ENCODE assay signal across 13 mouse cellular contexts in genomic region chr11:99854121-99854520, GRCm38 (mm10). TPM values are rescaled to one million over a fixed set of nuclear protein-coding genes. Genes with fewer than 3 reads are reported as not detected.
DNase-seq lines count a peak whose midpoint lies in the region; ATAC-seq and TF ChIP-seq lines count a peak whose summit lies in the region.
"Had no signal": no experiment of that assay in that cellular context is flagged by ENCODE, and none has a peak within 500 bp of the region (broad histone marks: within the 10 kb centered on the region; RNA-seq: fewer than 3 reads in every experiment).

No protein-coding gene starts in this region.

- H3K9ac ChIP-seq in heart, postnatal 0 days (replicated peaks; ENCODE audit: low read depth, low read length), result no peak overlapping the region
- H3K9ac ChIP-seq in neural tube, embryonic 11.5 days (ENCODE audit: low read length), result no peak overlapping the region
- no peak overlapping the region for H3K9ac ChIP-seq in heart, embryonic 12.5 days
- H3K9ac ChIP-seq: neural tube, embryonic 13.5 days had no signal

- TF ChIP-seq CTCF in heart, postnatal 0 days (IDR thresholded peaks at IDR 0.05; ENCODE audit: low read depth), result peak; percentile 28; the same call in 1 of the 2 replicates
- peak; percentile 54 for TF ChIP-seq CTCF in lung, adult 2 months (IDR thresholded peaks at IDR 0.05; ENCODE audit: insufficient read depth, low read length)

- H3K9me3 ChIP-seq in heart, postnatal 0 days (replicated peaks; ENCODE audit: control insufficient read depth, low read length), result no peaks in the 10 kb centered on the region
- no peaks in the 10 kb centered on the region for H3K9me3 ChIP-seq in neural tube, embryonic 11.5 days (ENCODE audit: control insufficient read depth, low read length)
- no peaks in the 10 kb centered on the region for H3K9me3 ChIP-seq in heart, embryonic 12.5 days (replicated peaks)
- H3K9me3 ChIP-seq: neural tube, embryonic 13.5 days had no signal

- no peak for TF ChIP-seq EP300 in heart, postnatal 0 days (IDR thresholded peaks at IDR 0.05; ENCODE audit: low read depth)

- no peak for DNase-seq in heart, postnatal 0 days (ENCODE audit: low spot score)
- no peak for DNase-seq in heart, postnatal 25 days (ENCODE audit: low spot score)
- DNase-seq in lung, adult 2 months, result no peak
- no peak for DNase-seq in lung, postnatal 25 days (ENCODE audit: low spot score)
- DNase-seq in embryo, embryonic 10 days (ENCODE audit: low spot score), result peak; percentile 50
- peak; percentile 30 for DNase-seq in neural tube, embryonic 11.5 days (ENCODE audit: low spot score)
- no peak for DNase-seq in right cerebral cortex, postnatal 25 days
- DNase-seq: kidney, postnatal 14 days had no signal

- no peaks in the 10 kb centered on the region for H3K4me1 ChIP-seq in heart, postnatal 0 days (ENCODE audit: control insufficient read depth, insufficient read depth)
- no peaks in the 10 kb centered on the region for H3K4me1 ChIP-seq in lung, adult 2 months (ENCODE audit: control insufficient read depth, insufficient read depth, low read length)
- H3K4me1 ChIP-seq in neural tube, embryonic 11.5 days (ENCODE audit: control insufficient read depth, insufficient read depth, low read length), result no peaks in the 10 kb centered on the region
- no peaks in the 10 kb centered on the region for H3K4me1 ChIP-seq in heart, embryonic 12.5 days (replicated peaks)
- H3K4me1 ChIP-seq: neural tube, embryonic 13.5 days had no signal

- intact Hi-C loops in heart, postnatal 25 days (cut with DNase I), result no loop called here

- no peak overlapping the region for H3K4me2 ChIP-seq in heart, postnatal 0 days (ENCODE audit: low read depth, low read length)
- no peak overlapping the region for H3K4me2 ChIP-seq in neural tube, embryonic 11.5 days (ENCODE audit: low read depth)
- H3K4me2 ChIP-seq in heart, embryonic 12.5 days, result no peak overlapping the region
- H3K4me2 ChIP-seq: neural tube, embryonic 13.5 days had no signal

- H3K4me3 ChIP-seq in heart, postnatal 0 days (ENCODE audit: low read depth, low read length), result no peak overlapping the region
- H3K4me3 ChIP-seq in lung, adult 2 months (replicated peaks; ENCODE audit: extremely low read depth, low read depth, low read length), result no peak overlapping the region
- no peak overlapping the region for H3K4me3 ChIP-seq in neural tube, embryonic 11.5 days (ENCODE audit: low read depth, low read length)
- no peak overlapping the region for H3K4me3 ChIP-seq in heart, embryonic 12.5 days
- H3K4me3 ChIP-seq: neural tube, embryonic 13.5 days had no signal

- no peaks in the 10 kb centered on the region for H3K36me3 ChIP-seq in heart, postnatal 0 days (replicated peaks; ENCODE audit: control insufficient read depth, insufficient read depth, low read length)
- H3K36me3 ChIP-seq in neural tube, embryonic 11.5 days (ENCODE audit: control insufficient read depth, insufficient read depth, low read length), result no peaks in the 10 kb centered on the region
- no peaks in the 10 kb centered on the region for H3K36me3 ChIP-seq in heart, embryonic 12.5 days
- H3K36me3 ChIP-seq: neural tube, embryonic 13.5 days had no signal

- no peak for ATAC-seq in heart, postnatal 0 days (ENCODE audit: insufficient read depth, low read depth)
- no peak for ATAC-seq in neural tube, embryonic 11.5 days (ENCODE audit: insufficient read depth, low FRiP score, low TSS enrichment)
- ATAC-seq in heart, embryonic 12.5 days (ENCODE audit: insufficient number of reproducible peaks, low FRiP score), result no peak

- TF ChIP-seq POLR2A in lung, adult 2 months (IDR thresholded peaks at IDR 0.05; ENCODE audit: borderline replicate concordance, extremely low read depth, low read depth, low read length), result no peak

- WGBS in heart, postnatal 0 days, result 59% methylated on average over 3 of the region's 3 CpGs
- WGBS in lung, adult 2 months, result 60% methylated on average over 3 of the region's 3 CpGs
- WGBS in neural tube, embryonic 11.5 days, result 69% methylated on average over 3 of the region's 3 CpGs
- WGBS in heart, embryonic 12.5 days, result 50% methylated on average over 3 of the region's 3 CpGs

- no peak overlapping the region for H3K27ac ChIP-seq in heart, postnatal 0 days (ENCODE audit: low read depth)
- no peak overlapping the region for H3K27ac ChIP-seq in neural tube, embryonic 11.5 days (ENCODE audit: low read depth, low read length)
- H3K27ac ChIP-seq in heart, embryonic 12.5 days (ENCODE audit: poor library complexity, severe bottlenecking), result no peak overlapping the region
- H3K27ac ChIP-seq: neural tube, embryonic 13.5 days had no signal

- H3K27me3 ChIP-seq in heart, postnatal 0 days (ENCODE audit: control insufficient read depth, insufficient read depth, low read length), result no peaks in the 10 kb centered on the region
- no peaks in the 10 kb centered on the region for H3K27me3 ChIP-seq in neural tube, embryonic 11.5 days (ENCODE audit: control insufficient read depth, insufficient read depth, low read length)
- no peaks in the 10 kb centered on the region for H3K27me3 ChIP-seq in heart, embryonic 12.5 days (replicated peaks)
- H3K27me3 ChIP-seq: neural tube, embryonic 13.5 days had no signal

RNA-seq across cellular contexts. Expression of gene Krtap4-16, which starts 2.7 kb away (rescaled TPM):
- not detected in 2 replicates for total RNA-seq in heart, postnatal 0 days (2014; rRNA removed; ENCODE audit: low replicate concordance)
- polyA plus RNA-seq in heart, postnatal 0 days (2015; fragmentation: Nextera tagmentation; extraction: Ambion mirVana), result not detected in 2 replicates
- total RNA-seq in heart, postnatal 25 days (2021), result not detected
- polyA plus RNA-seq in lung, adult 2 months (2012; rRNA removed), result not detected in 2 replicates
- polyA plus RNA-seq in neural tube, embryonic 11.5 days (2014; fragmentation: Nextera tagmentation; extraction: Ambion mirVana), result not detected in 2 replicates
- not detected in 2 replicates for polyA plus RNA-seq in heart, embryonic 12.5 days (2016; fragmentation: Nextera tagmentation; extraction: Ambion mirVana)
- total RNA-seq: heart, adult 8-10 months had no signal
- polyA plus RNA-seq: liver, embryonic 16.5 days; neural tube, embryonic 13.5 days; stomach, embryonic 16.5 days had no signal

RNA-seq across cellular contexts. Expression of gene Gm11568, which starts 3.6 kb away (rescaled TPM):
- not detected in 2 replicates for total RNA-seq in heart, postnatal 0 days (2014; rRNA removed; ENCODE audit: low replicate concordance)
- polyA plus RNA-seq in heart, postnatal 0 days (2015; fragmentation: Nextera tagmentation; extraction: Ambion mirVana), result not detected in 2 replicates
- total RNA-seq in heart, postnatal 25 days (2021), result not detected
- not detected in 2 replicates for polyA plus RNA-seq in lung, adult 2 months (2012; rRNA removed)
- polyA plus RNA-seq in neural tube, embryonic 11.5 days (2014; fragmentation: Nextera tagmentation; extraction: Ambion mirVana), result not detected in 2 replicates
- not detected in 2 replicates for polyA plus RNA-seq in heart, embryonic 12.5 days (2016; fragmentation: Nextera tagmentation; extraction: Ambion mirVana)
- total RNA-seq: heart, adult 8-10 months had no signal
- polyA plus RNA-seq: liver, embryonic 16.5 days; neural tube, embryonic 13.5 days; stomach, embryonic 16.5 days had no signal

RNA-seq across cellular contexts. Expression of gene Gm11559, which starts 10.2 kb away (rescaled TPM):
- not detected in 2 replicates for total RNA-seq in heart, postnatal 0 days (2014; rRNA removed; ENCODE audit: low replicate concordance)
- not detected in 2 replicates for polyA plus RNA-seq in heart, postnatal 0 days (2015; fragmentation: Nextera tagmentation; extraction: Ambion mirVana)
- total RNA-seq in heart, postnatal 25 days (2021), result not detected
- not detected in 2 replicates for polyA plus RNA-seq in lung, adult 2 months (2012; rRNA removed)
- polyA plus RNA-seq in neural tube, embryonic 11.5 days (2014; fragmentation: Nextera tagmentation; extraction: Ambion mirVana), result not detected in 2 replicates
- polyA plus RNA-seq in heart, embryonic 12.5 days (2016; fragmentation: Nextera tagmentation; extraction: Ambion mirVana), result not detected in 2 replicates
- total RNA-seq: heart, adult 8-10 months had no signal
- polyA plus RNA-seq: liver, embryonic 16.5 days; neural tube, embryonic 13.5 days; stomach, embryonic 16.5 days had no signal

RNA-seq across cellular contexts. Expression of gene 2300003K06Rik, which starts 16.3 kb away (rescaled TPM):
- total RNA-seq in heart, postnatal 0 days (2014; rRNA removed; ENCODE audit: low replicate concordance), result not detected in 2 replicates
- not detected in 2 replicates for polyA plus RNA-seq in heart, postnatal 0 days (2015; fragmentation: Nextera tagmentation; extraction: Ambion mirVana)
- total RNA-seq in heart, postnatal 25 days (2021), result not detected
- not detected in 2 replicates for polyA plus RNA-seq in lung, adult 2 months (2012; rRNA removed)
- not detected in 2 replicates for polyA plus RNA-seq in neural tube, embryonic 11.5 days (2014; fragmentation: Nextera tagmentation; extraction: Ambion mirVana)
- polyA plus RNA-seq in heart, embryonic 12.5 days (2016; fragmentation: Nextera tagmentation; extraction: Ambion mirVana), result not detected in 2 replicates
- total RNA-seq: heart, adult 8-10 months had no signal
- polyA plus RNA-seq: liver, embryonic 16.5 days; neural tube, embryonic 13.5 days; stomach, embryonic 16.5 days had no signal

RNA-seq across cellular contexts. Expression of gene Krtap9-1, which starts 19.1 kb away (rescaled TPM):
- total RNA-seq in heart, postnatal 0 days (2014; rRNA removed; ENCODE audit: low replicate concordance), result not detected in 2 replicates
- not detected in 2 replicates for polyA plus RNA-seq in heart, postnatal 0 days (2015; fragmentation: Nextera tagmentation; extraction: Ambion mirVana)
- total RNA-seq in heart, postnatal 25 days (2021), result not detected
- not detected in 2 replicates for polyA plus RNA-seq in lung, adult 2 months (2012; rRNA removed)
- not detected in 2 replicates for polyA plus RNA-seq in neural tube, embryonic 11.5 days (2014; fragmentation: Nextera tagmentation; extraction: Ambion mirVana)
- not detected in 2 replicates for polyA plus RNA-seq in heart, embryonic 12.5 days (2016; fragmentation: Nextera tagmentation; extraction: Ambion mirVana)
- total RNA-seq: heart, adult 8-10 months had no signal
- polyA plus RNA-seq: liver, embryonic 16.5 days; neural tube, embryonic 13.5 days; stomach, embryonic 16.5 days had no signal

Comparison
In these comparisons a context has a peak if more than half of its experiments do, and no peak if none do; other contexts are left out.
1. DNase-seq: peak in embryo, embryonic 10 days (single experiment) and neural tube, embryonic 11.5 days (single experiment); none in heart, postnatal 0 days (single experiment), heart, postnatal 25 days (single experiment), lung, adult 2 months (single experiment), lung, postnatal 25 days (single experiment) and right cerebral cortex, postnatal 25 days (single experiment).